Mouse (Mus musculus): ENCODE results near the gene Tagln2. TPM values are rescaled to one million over a fixed set of nuclear protein-coding genes. Genes with fewer than 3 reads are reported as not detected.

Gene Tagln2
- 53.4 and 56.8 TPM in 2 replicates for polyA plus RNA-seq (2015; fragmentation: Nextera tagmentation; extraction: Ambion mirVana)

- Histone ChIP-seq H3K4me2 (ENCODE audit: low read length) (peak within 1 kb of the TSS; percentile 48), H3K9me3 (ENCODE audit: control insufficient read depth, low read length) (no peaks in the 10 kb centered on the region), H3K27me3 (replicated peaks; ENCODE audit: control insufficient read depth, insufficient read depth, low read length) (peaks cover 15% of the 10 kb centered on the region), H3K9ac (replicated peaks; ENCODE audit: low read depth, low read length) (peak within 1 kb of the TSS; percentile 30), H3K4me3 (replicated peaks; ENCODE audit: low read length) (peak within 1 kb of the TSS; percentile 36), H3K4me1 (replicated peaks; ENCODE audit: control insufficient read depth, insufficient read depth, low read length) (peaks cover 26% of the 10 kb centered on the region), H3K27ac (ENCODE audit: low read length) (no peak within 1 kb of the TSS), H3K36me3 (ENCODE audit: control insufficient read depth, insufficient read depth) (peaks cover 22% of the 10 kb centered on the region)
- ATAC-seq: peak; percentile 47
- WGBS: 4% methylated on average over 30 of the region's 30 CpGs
Measured at GRCm38 (mm10) chr1:172499765-172500441, at the start of gene Tagln2. Tagln2 (plus strand) TSS chr1:172500047.

DNA sequence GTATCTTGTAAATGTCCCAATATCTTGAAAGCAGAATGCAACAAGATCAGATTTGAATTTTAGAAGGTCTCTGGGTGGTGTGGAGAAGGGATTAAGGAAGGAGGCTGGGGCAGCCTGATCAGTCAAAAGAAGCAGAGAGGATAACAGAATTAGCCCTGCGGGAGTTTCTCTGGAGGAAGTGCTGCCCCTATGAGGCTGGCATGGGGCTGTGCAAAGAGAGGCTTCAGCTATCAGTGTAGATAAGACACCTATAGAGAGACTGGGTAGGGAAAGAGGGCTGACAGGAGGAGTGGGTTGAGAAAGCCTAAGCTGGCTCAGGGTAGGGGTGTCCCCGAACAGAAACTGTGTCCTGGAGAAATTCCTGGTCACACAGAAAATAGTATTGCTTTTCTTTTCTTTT is 49.6 kb upstream of the Tagln2 start:
- H3K4me3 ChIP-seq (replicated peaks; ENCODE audit: low read length): no peak overlapping the region
- WGBS: 9% methylated on average over 2 of the region's 2 CpGs
- no peak overlapping the region for H3K27ac ChIP-seq (ENCODE audit: low read length)
- no peaks in the 10 kb centered on the region for H3K4me1 ChIP-seq (replicated peaks; ENCODE audit: control insufficient read depth, insufficient read depth, low read length)
- H3K4me2 ChIP-seq (ENCODE audit: low read length): no peak overlapping the region
- H3K9ac ChIP-seq (replicated peaks; ENCODE audit: low read depth, low read length): no peak overlapping the region
- no peaks in the 10 kb centered on the region for H3K36me3 ChIP-seq (ENCODE audit: control insufficient read depth, insufficient read depth)
- no peaks in the 10 kb centered on the region for H3K9me3 ChIP-seq (ENCODE audit: control insufficient read depth, low read length)
- H3K27me3 ChIP-seq (replicated peaks; ENCODE audit: control insufficient read depth, insufficient read depth, low read length): no peaks in the 10 kb centered on the region
- no peak for ATAC-seq

DNA sequence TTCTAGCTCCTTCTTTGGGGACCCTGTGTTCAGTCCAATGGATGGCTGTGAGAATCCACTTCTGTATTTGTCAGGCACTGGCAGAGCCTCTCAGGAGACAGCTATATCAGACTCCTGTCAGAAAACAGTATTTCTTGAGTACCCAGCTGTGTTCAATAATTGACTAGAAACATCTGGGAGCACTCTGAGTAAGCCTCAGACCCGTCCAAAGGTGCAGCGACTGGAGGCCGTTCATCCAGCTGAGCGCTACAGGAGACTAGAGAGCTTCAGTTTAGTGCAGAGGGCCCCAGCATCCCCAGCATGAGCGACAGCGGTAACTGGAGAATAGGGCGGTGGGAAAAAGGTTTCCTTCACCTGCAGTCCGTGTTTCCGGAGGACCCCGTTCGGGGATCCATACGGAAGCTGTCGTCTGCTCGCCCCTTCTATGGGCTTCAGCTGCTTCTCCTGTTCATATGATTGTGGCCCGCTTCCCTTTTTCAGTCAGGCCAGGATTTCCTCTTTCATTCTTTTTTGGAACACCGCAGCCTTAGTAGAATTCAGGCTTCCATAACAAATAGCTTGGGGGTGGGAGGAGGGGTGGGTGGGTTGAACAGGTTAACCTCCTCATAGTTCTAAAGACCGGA is 48.9 kb upstream of the Tagln2 start:
- 33% methylated on average over 17 of the region's 17 CpGs for WGBS
- Histone ChIP-seq H3K9me3 (ENCODE audit: control insufficient read depth, low read length) (no peaks in the 10 kb centered on the region), H3K4me2 (ENCODE audit: low read length) (no peak overlapping the region), H3K4me3 (replicated peaks; ENCODE audit: low read length) (no peak overlapping the region), H3K36me3 (ENCODE audit: control insufficient read depth, insufficient read depth) (no peaks in the 10 kb centered on the region), H3K27ac (ENCODE audit: low read length) (no peak overlapping the region), H3K27me3 (replicated peaks; ENCODE audit: control insufficient read depth, insufficient read depth, low read length) (no peaks in the 10 kb centered on the region), H3K4me1 (replicated peaks; ENCODE audit: control insufficient read depth, insufficient read depth, low read length) (no peaks in the 10 kb centered on the region), H3K9ac (replicated peaks; ENCODE audit: low read depth, low read length) (no peak overlapping the region)
- no peak for ATAC-seq

DNA sequence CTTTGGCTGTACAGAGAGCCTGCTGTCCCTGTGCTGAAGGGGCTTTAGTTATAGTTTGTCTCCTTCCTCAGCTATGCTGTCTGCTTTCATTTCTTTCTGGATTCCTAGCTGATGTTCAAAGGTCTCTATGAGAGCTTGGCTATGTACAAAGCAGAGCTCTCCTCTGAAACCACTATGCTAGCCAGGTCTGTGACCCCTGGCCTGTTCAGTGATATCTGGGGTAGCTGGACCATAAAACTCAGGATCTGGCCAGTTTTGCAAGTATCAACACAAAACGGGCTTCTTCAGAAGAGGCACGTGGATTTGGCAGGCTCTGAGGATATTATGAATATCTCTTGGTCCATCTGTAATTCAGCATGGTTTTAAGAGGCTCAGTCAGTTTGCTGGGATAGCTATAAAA is 46.9 kb upstream of the Tagln2 start:
- Histone ChIP-seq H3K4me1 (replicated peaks; ENCODE audit: control insufficient read depth, insufficient read depth, low read length) (no peaks in the 10 kb centered on the region), H3K27ac (ENCODE audit: low read length) (no peak overlapping the region), H3K9ac (replicated peaks; ENCODE audit: low read depth, low read length) (no peak overlapping the region), H3K27me3 (replicated peaks; ENCODE audit: control insufficient read depth, insufficient read depth, low read length) (no peaks in the 10 kb centered on the region), H3K36me3 (ENCODE audit: control insufficient read depth, insufficient read depth) (no peaks in the 10 kb centered on the region), H3K4me2 (ENCODE audit: low read length) (no peak overlapping the region), H3K9me3 (ENCODE audit: control insufficient read depth, low read length) (no peaks in the 10 kb centered on the region), H3K4me3 (replicated peaks; ENCODE audit: low read length) (no peak overlapping the region)
- ATAC-seq: no peak
- WGBS: 81% methylated on average over 2 of the region's 2 CpGs

GRCm38 (mm10) chr1:172453810-172454209 is 46.0 kb upstream of the Tagln2 start:
- no peaks in the 10 kb centered on the region for H3K36me3 ChIP-seq (ENCODE audit: control insufficient read depth, insufficient read depth)
- no peaks in the 10 kb centered on the region for H3K27me3 ChIP-seq (replicated peaks; ENCODE audit: control insufficient read depth, insufficient read depth, low read length)
- H3K4me2 ChIP-seq (ENCODE audit: low read length): no peak overlapping the region
- no peaks in the 10 kb centered on the region for H3K9me3 ChIP-seq (ENCODE audit: control insufficient read depth, low read length)
- H3K4me3 ChIP-seq (replicated peaks; ENCODE audit: low read length): no peak overlapping the region
- no peak for ATAC-seq
- WGBS: 94% methylated on average over 2 of the region's 2 CpGs
- H3K9ac ChIP-seq (replicated peaks; ENCODE audit: low read depth, low read length): no peak overlapping the region
- H3K27ac ChIP-seq (ENCODE audit: low read length): no peak overlapping the region
- H3K4me1 ChIP-seq (replicated peaks; ENCODE audit: control insufficient read depth, insufficient read depth, low read length): no peaks in the 10 kb centered on the region

DNA sequence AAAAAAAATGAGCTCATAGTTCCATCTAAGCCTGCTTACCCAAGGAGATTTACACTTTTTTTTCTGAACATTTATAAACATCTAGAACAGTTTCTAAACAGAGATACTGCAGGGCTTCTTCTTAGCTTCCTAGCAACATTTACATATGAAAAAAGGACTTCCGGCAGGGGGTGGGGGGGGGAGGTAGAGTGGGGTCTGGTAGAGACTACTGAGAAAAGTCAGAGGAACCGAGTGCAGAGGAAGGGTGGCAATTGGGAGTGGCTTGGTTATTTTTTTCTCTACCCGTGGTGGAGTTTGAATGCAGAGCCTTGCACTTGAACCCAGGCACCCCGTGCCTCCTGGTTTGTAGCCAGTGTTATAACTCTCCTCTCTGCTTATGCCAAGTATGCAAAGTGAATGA is 44.4 kb upstream of the Tagln2 start:
- Histone ChIP-seq H3K9ac (replicated peaks; ENCODE audit: low read depth, low read length) (no peak overlapping the region), H3K36me3 (ENCODE audit: control insufficient read depth, insufficient read depth) (no peaks in the 10 kb centered on the region), H3K4me2 (ENCODE audit: low read length) (no peak overlapping the region), H3K9me3 (ENCODE audit: control insufficient read depth, low read length) (no peaks in the 10 kb centered on the region), H3K27ac (ENCODE audit: low read length) (no peak overlapping the region), H3K4me1 (replicated peaks; ENCODE audit: control insufficient read depth, insufficient read depth, low read length) (no peaks in the 10 kb centered on the region), H3K4me3 (replicated peaks; ENCODE audit: low read length) (no peak overlapping the region), H3K27me3 (replicated peaks; ENCODE audit: control insufficient read depth, insufficient read depth, low read length) (no peaks in the 10 kb centered on the region)
- no peak for ATAC-seq
- WGBS: 9% methylated on average over 4 of the region's 4 CpGs

GRCm38 (mm10) chr1:172456001-172456677 is 43.7 kb upstream of the Tagln2 start:
- Histone ChIP-seq H3K27ac (ENCODE audit: low read length) (no peak overlapping the region), H3K9me3 (ENCODE audit: control insufficient read depth, low read length) (no peaks in the 10 kb centered on the region), H3K36me3 (ENCODE audit: control insufficient read depth, insufficient read depth) (no peaks in the 10 kb centered on the region), H3K4me1 (replicated peaks; ENCODE audit: control insufficient read depth, insufficient read depth, low read length) (no peaks in the 10 kb centered on the region), H3K27me3 (replicated peaks; ENCODE audit: control insufficient read depth, insufficient read depth, low read length) (no peaks in the 10 kb centered on the region), H3K4me2 (ENCODE audit: low read length) (no peak overlapping the region), H3K9ac (replicated peaks; ENCODE audit: low read depth, low read length) (no peak overlapping the region), H3K4me3 (replicated peaks; ENCODE audit: low read length) (no peak overlapping the region)
- no peak for ATAC-seq
- 73% methylated on average over 7 of the region's 7 CpGs for whole genome bisulfite sequencing

DNA sequence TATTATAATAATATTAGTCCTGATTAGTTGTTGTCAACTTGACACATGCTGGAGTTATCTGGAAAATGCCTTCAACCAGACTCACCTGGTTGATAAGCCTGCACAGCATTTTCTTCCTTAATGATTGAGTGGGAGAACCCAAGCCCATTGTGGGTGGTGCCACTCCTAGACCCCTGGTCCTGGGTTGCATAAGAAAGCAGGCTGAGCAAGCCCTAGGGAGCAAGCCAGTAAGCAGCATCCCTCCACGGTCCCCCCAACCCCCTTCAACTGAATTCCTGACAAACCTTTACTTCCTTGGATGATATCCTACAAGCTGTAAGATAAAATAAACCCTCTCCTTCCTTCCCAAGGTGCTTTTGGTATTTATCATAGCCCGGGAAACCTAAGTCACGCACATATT is 42.7 kb upstream of the Tagln2 start:
- WGBS: 94% methylated on average over 3 of the region's 3 CpGs
- ATAC-seq: no peak

GRCm38 (mm10) chr1:172458041-172458440 is 41.8 kb upstream of the Tagln2 start:
- H3K27ac ChIP-seq (ENCODE audit: low read length): no peak overlapping the region
- no peaks in the 10 kb centered on the region for H3K4me1 ChIP-seq (replicated peaks; ENCODE audit: control insufficient read depth, insufficient read depth, low read length)
- no peaks in the 10 kb centered on the region for H3K9me3 ChIP-seq (ENCODE audit: control insufficient read depth, low read length)
- WGBS: 83% methylated on average over 3 of the region's 3 CpGs
- H3K36me3 ChIP-seq (ENCODE audit: control insufficient read depth, insufficient read depth): no peaks in the 10 kb centered on the region
- no peak overlapping the region for H3K4me3 ChIP-seq (replicated peaks; ENCODE audit: low read length)
- H3K9ac ChIP-seq (replicated peaks; ENCODE audit: low read depth, low read length): no peak overlapping the region
- ATAC-seq: no peak
- H3K4me2 ChIP-seq (ENCODE audit: low read length): no peak overlapping the region
- no peaks in the 10 kb centered on the region for H3K27me3 ChIP-seq (replicated peaks; ENCODE audit: control insufficient read depth, insufficient read depth, low read length)

More for the DNA sequence above, 42.7 kb upstream of the Tagln2 start:
- no peaks in the 10 kb centered on the region for H3K27me3 ChIP-seq (replicated peaks; ENCODE audit: control insufficient read depth, insufficient read depth, low read length)
- no peaks in the 10 kb centered on the region for H3K4me1 ChIP-seq (replicated peaks; ENCODE audit: control insufficient read depth, insufficient read depth, low read length)
- no peak overlapping the region for H3K4me3 ChIP-seq (replicated peaks; ENCODE audit: low read length)
- no peaks in the 10 kb centered on the region for H3K36me3 ChIP-seq (ENCODE audit: control insufficient read depth, insufficient read depth)
- no peaks in the 10 kb centered on the region for H3K9me3 ChIP-seq (ENCODE audit: control insufficient read depth, low read length)
- no peak overlapping the region for H3K9ac ChIP-seq (replicated peaks; ENCODE audit: low read depth, low read length)
- no peak overlapping the region for H3K4me2 ChIP-seq (ENCODE audit: low read length)
- no peak overlapping the region for H3K27ac ChIP-seq (ENCODE audit: low read length)

Data from forebrain, embryonic 16.5 days (tissue).